Mouse (Mus musculus) E14TG2a.4 (cell line): ENCODE data around the gene Tom1l1.

Source experiments
- CTCF ChIP-seq: conservative IDR thresholded peaks from 2 replicates; pipeline ENCODE4 v1.5.1; 2014; ENCODE audit warnings: low read length
- NANOG ChIP-seq: IDR thresholded peaks from 2 replicates; pipeline ENCODE4 v1.6.1; 2014; ENCODE audit warnings: borderline replicate concordance, low read length, mixed read lengths
- POU5F1 ChIP-seq: IDR thresholded peaks from 2 replicates; pipeline ENCODE4 v1.6.1; 2014; ENCODE audit warnings: low read length, borderline replicate concordance

DNA sequence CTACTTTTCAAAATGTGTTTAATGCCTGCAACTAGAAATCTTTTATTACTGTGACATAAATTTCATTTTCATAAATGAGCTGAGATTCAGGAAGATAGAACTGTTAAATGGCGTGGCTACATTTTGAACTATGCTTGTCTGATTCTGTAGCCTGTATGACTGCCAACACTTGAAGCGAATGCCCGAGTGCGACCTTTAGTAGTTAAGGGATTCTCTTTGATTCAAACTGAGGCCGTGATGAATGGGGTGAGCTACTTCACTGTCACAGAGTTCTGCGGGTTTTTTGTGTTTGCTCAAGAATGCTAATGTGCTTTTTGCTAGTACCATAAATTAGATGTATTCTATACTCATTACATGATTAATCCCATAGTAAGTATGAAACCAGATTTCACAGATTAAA is 2.2 kb upstream of the Tom1l1 start:
- no peak for TF ChIP-seq CTCF
- no peak for TF ChIP-seq POU5F1
- no peak for TF ChIP-seq NANOG
